Mouse (Mus musculus): ENCODE data around the gene Def6.

DNA sequence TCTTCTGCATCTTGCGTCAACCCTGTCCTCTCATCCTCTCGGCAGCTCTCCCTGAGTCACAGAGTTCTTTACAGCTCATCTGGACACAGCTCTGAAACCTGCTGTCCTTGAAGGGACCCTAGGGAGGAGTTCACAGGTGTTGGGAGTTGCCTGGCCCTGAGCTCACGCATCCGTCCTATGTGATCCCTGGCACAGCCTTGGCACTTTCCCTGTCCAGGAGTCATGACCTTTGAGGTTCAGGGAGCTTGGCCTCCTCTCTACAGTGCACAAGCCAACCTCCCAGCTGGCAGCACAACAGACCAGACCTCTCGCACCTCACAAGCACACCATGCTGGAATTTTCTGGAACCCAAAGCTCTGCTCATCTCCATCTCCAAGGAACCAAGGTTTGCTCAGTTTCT lies 33.3 kb downstream of the Def6 start:
- TF ChIP-seq FLI1 (IDR thresholded peaks at IDR 0.05; ENCODE audit: low read length) = no peak
- TF ChIP-seq GATA1 (IDR thresholded peaks at IDR 0.05; ENCODE audit: borderline replicate concordance, low read length) = no peak

Data from megakaryocyte, embryonic 14.5 days (primary cell).